Mouse (Mus musculus): ENCODE results near the gene Fam83b.

Gene Fam83b

GRCm38 (mm10) chr9:76566515-76567280 lies at the start of gene Fam83b:
TSS of gene Fam83b (minus strand) at chr9:76567116.
- DNase-seq (ENCODE audit: low spot score) = no peak

- no peak for DNase-seq (ENCODE audit: low spot score)
These were observed 47.2 kb upstream of the Fam83b start for GRCm38 (mm10) chr9:76614165-76614564.

- no peak for DNase-seq (ENCODE audit: low spot score)
These were observed 36.8 kb upstream of the Fam83b start for GRCm38 (mm10) chr9:76603744-76604143.

DNA sequence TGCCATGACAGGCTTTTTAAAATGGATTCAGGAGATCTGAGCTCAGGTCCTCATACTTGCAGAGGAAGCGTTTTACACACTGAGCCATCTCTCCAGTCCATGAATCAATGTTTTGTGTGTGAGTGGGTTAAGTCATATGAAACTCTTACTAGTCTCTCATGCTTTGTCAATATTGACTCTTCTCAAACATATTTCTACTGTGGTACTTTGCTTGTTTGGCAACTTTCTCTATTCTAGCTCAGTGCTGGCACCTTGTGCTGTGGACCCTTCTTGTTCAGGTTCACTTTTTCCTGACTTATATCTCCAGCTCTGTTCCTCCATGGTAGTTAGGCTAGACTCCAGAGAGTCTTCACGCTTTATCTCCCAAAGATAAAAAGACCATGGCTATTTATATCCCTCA lies 36.0 kb upstream of the Fam83b start:
- no peak for DNase-seq (ENCODE audit: low spot score)

DNA sequence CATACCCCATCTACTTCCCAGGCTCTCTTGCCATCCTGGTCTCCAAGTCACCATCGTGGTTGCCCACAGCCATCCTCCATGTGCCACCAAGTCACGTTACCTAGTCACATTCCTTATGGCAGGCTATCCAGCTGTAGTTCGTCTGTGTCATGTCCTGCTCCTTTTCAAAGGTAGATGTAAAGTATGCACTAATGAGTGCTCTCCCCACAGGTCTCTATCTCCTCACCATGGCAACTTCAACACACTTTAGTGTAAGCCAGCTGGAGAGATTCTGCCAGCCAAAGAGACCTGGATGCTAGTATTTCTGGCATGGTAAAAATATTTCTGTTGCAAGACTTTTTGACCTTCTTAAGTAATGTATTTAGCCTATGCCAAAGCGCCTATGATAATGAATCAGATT lies 30.5 kb upstream of the Fam83b start:
- DNase-seq (ENCODE audit: low spot score) = no peak

- no peak for DNase-seq (ENCODE audit: low spot score)
These were observed 26.9 kb upstream of the Fam83b start for GRCm38 (mm10) chr9:76593841-76594240.

- no peak for DNase-seq (ENCODE audit: low spot score)
These were observed 17.0 kb upstream of the Fam83b start for GRCm38 (mm10) chr9:76583943-76584342.

DNA sequence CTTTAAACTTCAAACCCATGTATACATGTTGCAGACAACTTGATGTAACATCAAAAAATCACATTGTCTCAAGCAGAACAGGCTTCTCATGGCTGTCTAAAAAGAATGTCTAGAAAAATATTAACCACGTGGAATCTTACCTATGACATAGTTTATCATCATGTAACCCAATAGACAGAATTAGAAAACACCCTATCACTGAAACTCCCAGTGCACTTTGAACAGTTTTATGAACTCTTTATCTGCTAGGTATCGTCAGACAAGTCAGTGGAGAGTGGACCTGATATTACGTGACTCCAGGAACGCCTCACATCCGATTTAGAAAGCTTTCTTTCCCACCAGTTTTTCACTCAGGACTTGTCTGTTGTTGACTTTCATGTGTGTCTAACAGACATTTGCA lies 15.1 kb upstream of the Fam83b start:
- DNase-seq (ENCODE audit: low spot score) = no peak

- no peak for DNase-seq (ENCODE audit: low spot score)
These were observed 352 bp upstream of the Fam83b start for GRCm38 (mm10) chr9:76567281-76567655.

DNA sequence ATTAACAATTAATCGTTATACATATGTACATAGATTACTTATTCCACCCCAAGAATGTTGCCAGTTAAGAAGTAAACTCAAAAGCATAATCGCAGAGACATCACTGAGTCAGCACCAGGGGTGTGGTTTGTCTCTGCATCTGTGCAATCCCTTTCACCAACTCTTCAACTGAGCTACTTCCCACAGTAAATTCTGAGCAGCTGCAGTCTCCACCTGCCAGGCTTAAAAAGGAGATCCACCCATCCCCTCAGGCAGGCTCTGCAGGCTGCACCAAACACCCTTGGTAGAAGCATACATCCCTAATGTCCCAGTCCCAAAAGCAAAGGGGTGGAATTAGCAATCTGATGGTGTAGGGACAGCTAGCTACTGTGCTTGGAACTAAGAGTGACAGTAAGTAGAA lies 1.3 kb downstream of the Fam83b start:
- DNase-seq (ENCODE audit: low spot score) = no peak

DNA sequence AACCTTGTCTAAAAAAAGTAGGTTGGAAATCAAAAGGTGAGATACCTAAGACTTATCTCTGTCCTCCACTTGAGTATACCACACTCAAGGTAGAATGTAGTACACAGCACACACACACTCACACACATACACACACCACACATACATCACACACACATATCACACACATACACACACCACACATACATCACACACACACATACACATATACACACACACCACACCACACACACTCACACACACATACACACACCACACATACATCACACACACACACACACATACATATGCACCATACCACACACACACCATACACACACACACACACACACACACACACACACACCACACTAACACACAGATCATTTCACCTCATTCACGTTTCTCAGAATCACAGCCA lies 2.8 kb downstream of the Fam83b start:
- no peak for DNase-seq (ENCODE audit: low spot score)

DNA sequence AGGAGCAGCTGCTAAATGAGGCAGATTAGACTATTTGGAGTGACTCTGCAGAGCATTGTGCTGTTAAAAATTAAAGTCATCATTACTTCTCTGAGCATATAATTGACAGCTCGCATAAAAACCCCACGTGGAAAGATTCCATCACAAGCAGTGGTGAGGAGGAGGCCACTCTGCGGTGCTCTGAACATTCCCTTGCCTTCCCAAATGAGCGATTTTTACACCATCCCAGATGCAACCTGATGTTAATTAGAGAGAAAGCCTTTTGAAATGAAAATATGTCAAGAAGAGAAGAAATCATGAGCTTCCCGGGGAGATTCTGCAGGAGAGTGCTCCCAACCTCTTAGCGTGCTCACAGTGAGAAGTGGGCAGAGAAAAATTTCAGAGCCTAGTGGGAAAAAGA lies 4.1 kb downstream of the Fam83b start:
- DNase-seq (ENCODE audit: low spot score) = no peak

DNA sequence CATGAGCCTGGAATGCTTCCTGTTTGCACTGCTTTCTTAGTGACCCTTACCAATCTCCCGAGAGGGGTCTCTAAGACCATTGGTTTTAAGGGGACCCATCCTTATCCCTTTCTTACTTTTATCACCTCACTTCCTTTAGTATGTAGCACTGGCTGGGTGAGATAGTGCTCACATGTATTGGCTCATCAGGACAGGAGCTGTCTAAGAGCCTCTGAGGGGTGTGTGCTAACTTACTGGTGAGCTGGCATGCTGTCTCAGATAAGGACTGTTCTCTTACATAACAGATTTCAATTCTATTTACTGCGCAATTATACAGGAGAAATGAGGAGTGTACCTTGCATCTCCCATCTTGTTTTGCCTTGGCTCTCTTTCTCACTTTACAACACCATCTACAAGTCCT lies 7.7 kb downstream of the Fam83b start:
- DNase-seq (ENCODE audit: low spot score) = no peak

GRCm38 (mm10) chr9:76553758-76554157 lies 13.2 kb downstream of the Fam83b start:
- DNase-seq (ENCODE audit: low spot score) = no peak

DNA sequence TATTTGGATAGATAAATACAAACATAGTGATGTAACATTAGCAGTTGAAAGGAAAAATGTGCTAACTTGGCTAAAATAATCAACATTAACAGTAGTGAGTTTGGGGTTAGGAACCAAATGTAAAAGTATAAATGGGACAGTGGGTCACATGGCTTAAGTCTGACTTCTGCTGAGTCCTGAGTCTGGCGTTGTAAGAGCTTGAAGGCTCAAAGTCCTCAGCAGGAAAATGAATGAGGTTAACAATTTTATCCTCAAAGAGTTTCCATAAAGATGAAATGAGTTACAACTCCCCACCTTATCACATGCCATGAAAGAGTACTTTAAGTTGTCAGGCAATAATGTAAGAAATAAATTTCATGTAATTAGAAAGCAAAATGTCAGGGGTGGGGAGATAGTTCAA lies 13.8 kb downstream of the Fam83b start:
- no peak for DNase-seq (ENCODE audit: low spot score)

DNA sequence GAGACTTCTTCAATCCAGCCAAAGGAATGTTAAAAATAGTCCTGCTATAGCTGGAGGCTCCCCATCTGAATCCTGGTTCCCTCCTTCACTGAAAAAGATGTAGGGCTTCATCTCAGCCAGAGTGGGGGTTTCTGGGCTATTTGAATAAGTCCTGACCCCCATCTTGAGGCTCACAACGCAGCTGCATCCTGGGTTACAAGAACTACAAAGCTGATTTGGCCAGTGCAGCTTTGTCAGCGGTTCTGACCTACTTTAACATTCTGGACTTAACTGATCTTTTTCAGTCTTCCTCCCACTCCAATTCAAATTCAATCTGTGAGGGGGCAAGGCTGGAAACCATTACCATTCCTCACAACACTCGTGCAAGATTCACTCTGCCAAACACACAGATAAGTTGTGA lies 20.2 kb downstream of the Fam83b start:
- no peak for DNase-seq (ENCODE audit: low spot score)

DNA sequence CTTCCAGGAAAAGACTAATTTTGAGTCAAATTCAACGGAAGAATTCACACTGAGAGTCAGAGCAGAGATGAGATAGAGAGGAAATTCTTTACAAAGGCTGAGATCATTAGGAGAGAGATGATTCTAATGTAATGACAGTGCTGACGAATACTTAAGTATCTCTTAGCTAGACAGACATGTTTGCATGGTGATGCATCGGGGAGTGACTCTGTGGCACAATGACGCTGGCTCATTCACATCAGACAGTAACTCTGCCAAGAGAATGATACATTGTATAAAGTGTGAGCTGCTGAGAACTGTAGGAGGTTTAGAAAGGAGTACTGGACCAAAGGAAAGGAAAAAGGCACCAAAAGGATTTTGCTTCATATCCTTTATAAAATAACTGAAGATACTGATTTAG lies 26.2 kb downstream of the Fam83b start:
- no peak for DNase-seq (ENCODE audit: low spot score)

DNA sequence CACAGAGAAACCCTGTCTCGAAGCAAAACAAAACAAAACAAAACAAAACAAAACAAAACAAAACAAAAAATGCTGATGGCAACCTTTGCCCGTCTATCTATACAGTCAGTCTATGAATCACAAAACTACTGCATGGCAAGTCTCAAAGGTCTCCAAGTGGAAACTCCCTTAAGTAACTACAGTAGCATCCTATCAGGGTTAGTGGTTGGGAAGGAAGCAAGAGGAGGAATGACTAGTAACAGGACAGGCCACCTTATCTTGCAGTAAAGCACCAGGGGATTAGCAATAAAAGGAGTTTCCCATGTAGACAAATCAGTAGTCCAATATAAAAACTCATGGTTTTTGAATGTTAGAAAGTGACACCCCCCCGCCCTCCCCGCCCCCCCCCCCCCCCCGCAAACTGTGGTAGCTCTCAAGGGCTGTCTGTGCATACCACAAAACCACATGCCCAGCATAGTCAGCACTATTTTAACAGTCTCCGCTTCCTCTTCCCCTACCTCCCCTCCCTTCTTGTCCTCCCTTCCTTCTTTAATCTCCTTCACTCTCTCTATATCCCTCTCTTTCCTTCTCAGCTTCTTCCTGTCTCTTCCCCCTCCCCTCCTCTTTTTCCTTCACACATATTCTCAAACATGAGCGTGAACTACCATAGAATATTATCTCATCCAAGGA lies 26.8 kb downstream of the Fam83b start:
- DNase-seq (ENCODE audit: low spot score) = no peak

- no peak for DNase-seq (ENCODE audit: low spot score)
These were observed 27.6 kb downstream of the Fam83b start for GRCm38 (mm10) chr9:76539271-76539670.

- DNase-seq (ENCODE audit: low spot score) = no peak
These were observed 30.9 kb downstream of the Fam83b start for GRCm38 (mm10) chr9:76536032-76536431.

GRCm38 (mm10) chr9:76532403-76532802 lies 34.5 kb downstream of the Fam83b start:
- DNase-seq (ENCODE audit: low spot score) = no peak

DNA sequence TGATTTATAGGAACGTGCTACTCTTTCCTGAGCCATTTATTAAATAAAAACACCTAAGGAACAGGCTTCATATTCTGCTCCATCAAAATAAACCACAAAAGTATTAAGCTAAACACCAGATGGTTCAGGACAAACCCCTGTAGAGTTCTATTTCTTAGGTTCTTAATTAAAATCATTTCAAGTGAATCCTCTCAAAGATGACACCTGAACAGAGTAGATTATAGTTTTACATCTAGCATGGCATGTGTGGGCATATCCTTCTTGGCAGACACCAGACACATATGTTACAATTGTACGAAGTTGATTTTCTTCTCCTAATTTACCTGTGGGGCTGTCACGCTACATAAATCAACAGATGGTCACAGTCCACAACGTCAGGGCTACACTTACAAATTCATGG lies 35.5 kb downstream of the Fam83b start:
- no peak for DNase-seq (ENCODE audit: low spot score)

DNA sequence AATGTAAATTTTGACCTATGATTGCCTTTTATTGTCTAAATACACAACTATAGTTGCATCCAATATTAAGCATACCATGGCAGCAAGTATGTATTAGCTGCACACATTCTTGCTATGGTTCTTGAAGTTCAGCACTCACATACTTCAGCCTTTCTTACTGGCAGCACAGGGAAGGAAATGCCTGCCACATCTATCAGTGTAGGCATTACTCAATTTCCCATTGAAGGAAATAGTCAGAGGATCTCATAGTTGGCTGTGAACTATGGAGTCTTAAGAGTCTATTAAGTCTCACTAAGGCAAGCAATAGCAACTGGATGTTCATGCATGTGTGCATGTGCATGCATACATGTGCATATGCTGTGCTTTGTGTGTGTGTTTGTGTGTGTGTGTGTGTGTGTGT lies 41.3 kb downstream of the Fam83b start:
- no peak for DNase-seq (ENCODE audit: low spot score)

DNA sequence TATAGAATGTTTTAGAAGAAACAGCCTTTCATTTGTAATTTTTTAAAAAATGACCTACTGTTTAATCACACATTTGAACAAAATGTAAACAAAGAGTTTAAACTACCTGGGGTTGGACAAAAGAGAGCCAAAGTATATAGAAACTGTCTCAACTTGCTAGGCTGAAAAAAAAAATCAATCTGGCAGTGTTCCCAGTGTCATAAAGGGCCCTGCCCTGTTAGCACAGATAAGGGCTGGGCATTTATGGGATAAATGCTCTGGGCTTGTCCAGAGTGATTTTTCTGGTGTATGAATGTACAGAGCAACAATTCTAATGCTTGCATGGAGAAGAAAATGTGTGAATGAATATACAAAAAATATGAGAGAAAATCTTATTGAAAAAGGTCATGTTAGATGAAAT lies 43.8 kb downstream of the Fam83b start:
- no peak for DNase-seq (ENCODE audit: low spot score)
